Mouse (Mus musculus): ENCODE data around the gene Blcap. TPM values are rescaled to one million over a fixed set of nuclear protein-coding genes. Genes with fewer than 3 reads are reported as not detected.

The Blcap gene
- polyA plus RNA-seq, 1 experiment from 2014 or later = 69.3 TPM

DNA sequence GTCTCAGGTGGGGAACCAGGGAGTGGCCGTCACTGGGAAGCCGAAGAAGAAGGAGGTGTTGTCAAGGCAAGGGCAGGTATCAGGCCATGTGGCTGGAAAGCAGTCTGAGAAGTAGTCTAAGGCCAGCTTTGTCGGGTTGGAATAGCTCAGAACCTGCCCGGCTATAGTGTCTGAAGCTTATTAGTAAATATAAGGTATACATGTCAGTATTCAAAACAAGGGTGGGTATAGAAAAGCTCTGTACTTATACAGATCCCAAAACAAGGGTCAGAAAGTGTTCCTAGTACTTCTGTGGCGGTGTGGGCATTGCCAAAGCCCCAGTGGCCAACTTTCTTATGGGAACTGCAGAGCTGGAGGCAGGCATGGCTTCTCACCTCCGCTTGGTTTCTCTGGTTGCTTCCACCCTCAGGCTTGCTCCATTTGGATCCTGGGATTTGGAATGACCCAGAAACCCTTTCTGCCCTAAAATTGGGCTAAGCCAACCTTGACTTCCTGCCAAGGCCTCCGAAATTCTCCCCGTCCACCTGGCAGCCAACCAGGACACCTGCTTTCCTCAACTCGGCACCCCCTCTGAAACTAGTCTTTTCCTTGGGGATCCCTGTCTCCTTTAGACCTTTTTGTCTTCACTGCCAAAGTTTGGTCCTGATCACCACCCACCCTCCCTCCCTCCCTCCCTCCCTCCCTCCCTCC lies 1.1 kb downstream of the Blcap start:
- Histone ChIP-seq H3K4me1 (replicated peaks) (peaks cover 19% of the 10 kb centered on the region), H3K27me3 (no peaks in the 10 kb centered on the region), H3K9me3 (no peaks in the 10 kb centered on the region), H3K4me2 (no peak overlapping the region), H3K4me3 (replicated peaks) (no peak overlapping the region), H3K27ac (no peak overlapping the region), H3K9ac (replicated peaks) (no peak overlapping the region), H3K36me3 (no peaks in the 10 kb centered on the region)
- 72% methylated on average over 9 of the region's 9 CpGs for WGBS
- ATAC-seq (ENCODE audit: insufficient number of reproducible peaks, insufficient read depth, low FRiP score, low TSS enrichment, low read depth) = no peak

DNA sequence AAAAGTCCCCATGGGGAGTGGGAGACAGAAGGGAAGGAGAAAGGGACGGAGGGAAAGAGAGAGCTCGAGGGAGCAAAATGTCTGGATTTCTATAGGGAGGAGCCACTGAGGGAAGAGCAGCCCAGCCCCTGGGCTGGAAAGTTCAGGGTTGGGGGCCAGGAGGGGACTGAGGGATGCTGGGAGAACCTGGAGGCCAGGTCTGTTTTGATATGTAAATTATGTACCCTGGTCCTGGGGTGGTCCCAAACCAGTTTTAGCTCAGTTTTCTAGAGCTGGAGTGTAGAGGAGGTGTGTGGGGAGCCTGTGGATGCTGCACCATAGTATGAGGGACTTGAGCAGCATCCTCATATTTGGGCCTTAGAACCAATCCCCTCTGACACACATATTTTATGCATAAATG lies 2.2 kb downstream of the Blcap start:
- Histone ChIP-seq H3K4me1 (replicated peaks) (peaks cover 30% of the 10 kb centered on the region), H3K9ac (replicated peaks) (no peak overlapping the region), H3K4me2 (no peak overlapping the region), H3K9me3 (no peaks in the 10 kb centered on the region), H3K27ac (no peak overlapping the region), H3K4me3 (replicated peaks) (no peak overlapping the region), H3K36me3 (peaks cover 5% of the 10 kb centered on the region; the same call in 1 of the 2 replicates), H3K27me3 (no peaks in the 10 kb centered on the region)
- ATAC-seq (ENCODE audit: insufficient number of reproducible peaks, insufficient read depth, low FRiP score, low TSS enrichment, low read depth) = no peak
- 34% methylated on average over 2 of the region's 2 CpGs for WGBS

DNA sequence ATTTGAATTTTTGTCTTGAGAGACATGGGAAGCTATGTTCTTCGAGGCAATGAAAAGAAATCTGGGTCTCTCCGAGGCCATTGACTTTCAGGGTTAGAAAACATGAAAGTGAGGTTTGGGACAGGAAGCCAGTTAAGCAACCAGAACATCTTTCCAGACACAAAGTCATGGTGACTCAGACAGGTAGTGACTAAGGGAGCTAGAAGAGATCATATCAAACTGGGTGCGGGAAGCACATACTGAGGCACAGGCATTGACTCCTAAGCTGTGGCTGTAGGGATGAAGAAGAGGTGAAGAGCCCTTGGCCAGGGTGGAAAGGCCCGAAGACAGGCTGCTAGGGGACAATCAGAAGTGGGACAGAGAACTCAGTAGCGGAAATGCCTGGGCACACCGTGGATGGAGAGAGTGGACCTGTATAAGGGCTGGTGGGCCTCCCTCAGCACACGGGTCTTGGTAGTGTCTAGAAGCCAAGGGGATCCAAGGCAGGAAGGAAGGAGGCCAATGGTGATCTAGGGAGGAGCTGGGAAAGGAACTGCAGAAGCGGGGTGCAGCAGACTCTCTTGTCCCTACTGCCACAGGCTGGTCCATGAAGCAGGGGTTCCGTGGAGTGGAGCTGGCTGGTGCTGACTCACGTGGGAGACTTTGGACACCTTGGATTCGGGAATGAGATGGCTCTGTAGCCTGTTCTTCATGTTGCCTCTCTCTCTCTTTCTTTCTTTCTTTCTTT lies 3.7 kb downstream of the Blcap start:
- peak overlapping the region; percentile 90; the same call in 1 of the 2 replicates for H3K27ac ChIP-seq
- H3K9me3 ChIP-seq = peaks cover 12% of the 10 kb centered on the region
- peak overlapping the region; percentile 70 for H3K4me2 ChIP-seq
- peak overlapping the region; percentile 98 for H3K4me3 ChIP-seq (replicated peaks)
- peaks cover 20% of the 10 kb centered on the region for H3K36me3 ChIP-seq
- no peaks in the 10 kb centered on the region for H3K27me3 ChIP-seq
- no peak for ATAC-seq (ENCODE audit: insufficient number of reproducible peaks, insufficient read depth, low FRiP score, low TSS enrichment, low read depth)
- WGBS = 84% methylated on average over 11 of the region's 11 CpGs
- peaks cover 39% of the 10 kb centered on the region for H3K4me1 ChIP-seq (replicated peaks)
- peak overlapping the region; percentile 95 for H3K9ac ChIP-seq (replicated peaks)

DNA sequence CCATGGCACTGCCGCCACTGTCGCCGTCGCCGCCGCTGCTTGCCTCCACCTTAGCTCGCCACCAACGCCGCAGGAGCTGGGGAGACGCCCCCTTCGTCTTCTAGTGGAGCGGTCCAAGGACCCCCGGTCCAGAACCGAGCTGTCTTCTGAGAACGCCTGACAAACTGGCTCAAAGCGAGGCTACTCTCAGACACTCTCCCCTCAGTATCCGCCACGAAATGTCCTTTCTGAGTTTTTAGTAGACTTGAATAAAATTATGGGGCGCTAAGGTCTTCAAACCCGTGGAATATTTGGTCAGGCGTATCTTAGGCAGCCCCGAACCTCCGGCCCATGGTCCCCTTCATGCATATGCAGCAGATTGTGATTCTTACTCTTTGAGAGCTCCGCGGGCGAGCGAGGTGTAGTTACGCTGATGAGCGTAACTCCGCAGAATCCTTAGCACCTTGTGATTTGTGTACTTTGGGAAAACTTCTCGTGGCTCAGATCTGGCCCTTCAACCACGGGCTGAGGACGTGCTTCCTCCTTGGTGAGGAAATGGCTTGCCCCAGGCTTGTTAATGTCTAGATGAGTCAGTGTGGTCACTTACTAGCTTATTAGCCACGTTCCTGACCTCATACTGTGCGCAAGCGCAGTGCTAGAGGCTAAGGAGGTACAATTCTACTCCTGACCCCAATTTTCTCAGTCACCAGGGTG lies 4.7 kb downstream of the Blcap start:
- H3K4me1 ChIP-seq (replicated peaks) = peaks cover 49% of the 10 kb centered on the region

DNA sequence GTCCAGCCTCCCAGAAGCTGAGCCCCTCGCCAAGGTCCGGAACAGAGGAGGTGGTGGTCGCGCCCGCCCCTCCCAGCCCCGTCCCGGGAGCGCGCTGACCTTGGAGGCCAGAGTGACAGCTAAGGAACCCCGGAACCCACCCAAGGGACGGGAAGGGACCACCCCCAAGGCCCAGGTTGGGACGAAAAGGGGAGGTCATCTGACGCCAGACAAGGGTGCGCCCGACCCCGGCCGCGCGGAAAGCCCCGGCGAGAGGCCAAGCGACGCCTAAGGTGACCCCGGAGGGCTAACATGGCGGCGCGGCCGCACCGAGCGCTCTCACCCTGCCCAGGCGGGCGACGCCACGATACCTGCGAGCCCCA lies 5.2 kb downstream of the Blcap start:
- H3K4me3 ChIP-seq (replicated peaks) = peak overlapping the region; percentile 98
- H3K36me3 ChIP-seq = peaks cover 35% of the 10 kb centered on the region
- peak; percentile 1; the same call in 1 of the 2 replicates for ATAC-seq (ENCODE audit: insufficient number of reproducible peaks, insufficient read depth, low FRiP score, low TSS enrichment, low read depth)
- peak overlapping the region; percentile 70 for H3K4me2 ChIP-seq
- H3K4me1 ChIP-seq (replicated peaks) = peaks cover 50% of the 10 kb centered on the region
- H3K27me3 ChIP-seq = no peaks in the 10 kb centered on the region
- H3K9me3 ChIP-seq = peaks cover 28% of the 10 kb centered on the region
- WGBS = under 1% methylated on average over 33 of the region's 35 CpGs
- H3K9ac ChIP-seq (replicated peaks) = peak overlapping the region; percentile 95
- peak overlapping the region; percentile 90 for H3K27ac ChIP-seq

More for the DNA sequence above, 4.7 kb downstream of the Blcap start:
- Histone ChIP-seq H3K4me2 (peak overlapping the region; percentile 70), H3K4me3 (replicated peaks) (peak overlapping the region; percentile 98), H3K27me3 (no peaks in the 10 kb centered on the region), H3K36me3 (peaks cover 29% of the 10 kb centered on the region), H3K9me3 (peaks cover 22% of the 10 kb centered on the region), H3K9ac (replicated peaks) (peak overlapping the region; percentile 95), H3K27ac (peak overlapping the region; percentile 90)
- ATAC-seq (ENCODE audit: insufficient number of reproducible peaks, insufficient read depth, low FRiP score, low TSS enrichment, low read depth) = peak; percentile 69
- whole genome bisulfite sequencing = under 1% methylated on average over 36 of the region's 36 CpGs

DNA sequence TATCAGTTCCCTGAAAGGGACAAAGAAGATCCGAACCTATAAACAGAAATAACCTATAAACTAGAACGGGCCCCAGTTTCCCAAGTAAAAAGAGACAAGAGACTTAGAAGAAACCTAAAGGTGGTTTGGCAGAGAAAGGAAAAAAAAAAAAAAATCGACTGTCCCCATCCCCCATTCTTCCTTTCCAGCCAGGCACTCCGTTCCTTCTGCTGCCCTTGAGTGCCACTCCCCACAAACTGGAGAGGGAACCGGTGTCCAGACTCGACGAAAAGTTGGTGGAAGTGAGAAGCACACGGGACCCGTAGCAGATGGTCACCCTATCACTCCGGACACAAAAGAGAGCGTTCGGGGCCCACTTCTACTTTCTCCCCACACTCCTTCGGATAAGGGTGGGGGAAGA lies 5.6 kb downstream of the Blcap start:
- Histone ChIP-seq H3K36me3 (peaks cover 35% of the 10 kb centered on the region), H3K4me1 (replicated peaks) (peaks cover 50% of the 10 kb centered on the region), H3K4me2 (peak overlapping the region; percentile 70), H3K9me3 (peaks cover 29% of the 10 kb centered on the region), H3K4me3 (replicated peaks) (peak overlapping the region; percentile 98), H3K9ac (replicated peaks) (peak overlapping the region; percentile 95), H3K27ac (peak overlapping the region; percentile 90), H3K27me3 (no peaks in the 10 kb centered on the region)
- no peak for ATAC-seq (ENCODE audit: insufficient number of reproducible peaks, insufficient read depth, low FRiP score, low TSS enrichment, low read depth)
- WGBS = 5% methylated on average over 13 of the region's 13 CpGs

DNA sequence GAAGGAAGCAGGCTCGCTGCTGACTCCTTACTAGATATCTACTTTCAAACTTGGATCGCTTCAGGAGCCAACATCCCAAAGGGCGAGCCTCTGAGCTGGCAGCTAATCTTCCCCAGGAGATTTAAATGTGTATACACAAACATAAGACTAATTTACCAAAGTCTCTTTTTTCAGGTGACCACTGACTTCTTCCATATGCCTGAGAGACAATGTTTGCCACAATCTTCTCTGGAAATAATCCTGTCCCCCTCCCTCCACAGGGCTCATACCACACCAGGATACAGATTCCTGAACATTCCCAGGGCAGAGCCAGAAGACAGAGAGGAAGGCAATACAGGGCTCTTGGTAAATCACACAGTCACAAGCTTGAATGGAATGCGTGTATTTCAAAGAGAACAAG lies 6.4 kb downstream of the Blcap start:
- H3K4me2 ChIP-seq = peak overlapping the region; percentile 70
- ATAC-seq (ENCODE audit: insufficient number of reproducible peaks, insufficient read depth, low FRiP score, low TSS enrichment, low read depth) = no peak
- no peak overlapping the region; the same call in 1 of the 2 replicates for H3K27ac ChIP-seq
- peaks cover 50% of the 10 kb centered on the region for H3K4me1 ChIP-seq (replicated peaks)
- peaks cover 42% of the 10 kb centered on the region for H3K36me3 ChIP-seq
- H3K4me3 ChIP-seq (replicated peaks) = peak overlapping the region; percentile 98
- no peak overlapping the region; the same call in 1 of the 2 replicates for H3K9ac ChIP-seq (replicated peaks)
- 80% methylated on average over 4 of the region's 4 CpGs for WGBS
- peaks cover 36% of the 10 kb centered on the region for H3K9me3 ChIP-seq
- H3K27me3 ChIP-seq = no peaks in the 10 kb centered on the region

DNA sequence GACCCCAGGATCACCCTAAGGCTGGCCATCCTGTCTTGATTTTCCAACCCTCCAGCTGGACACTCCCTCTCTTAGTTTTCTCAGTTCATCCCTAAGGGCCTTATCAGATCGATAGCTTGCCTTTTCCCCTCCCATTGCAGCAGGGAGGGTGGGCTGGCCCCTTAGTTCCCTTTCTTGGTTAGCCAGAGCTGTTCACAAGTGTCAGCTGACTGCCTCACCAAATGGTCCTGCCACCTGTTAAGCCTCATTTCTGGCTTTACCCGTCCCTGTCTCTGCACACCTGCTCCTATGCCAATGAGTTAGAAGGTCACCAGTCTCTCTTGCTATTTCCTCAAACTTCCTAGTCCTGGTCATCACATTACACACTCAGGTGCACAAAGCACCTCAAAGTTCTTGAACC lies 8.0 kb downstream of the Blcap start:
- no peak for ATAC-seq (ENCODE audit: insufficient number of reproducible peaks, insufficient read depth, low FRiP score, low TSS enrichment, low read depth)
- H3K9ac ChIP-seq (replicated peaks) = no peak overlapping the region
- H3K9me3 ChIP-seq = peaks cover 53% of the 10 kb centered on the region
- H3K27me3 ChIP-seq = no peaks in the 10 kb centered on the region
- H3K4me2 ChIP-seq = no peak overlapping the region
- 43% methylated on average over 2 of the region's 2 CpGs for WGBS
- H3K27ac ChIP-seq = no peak overlapping the region; the same call in 1 of the 2 replicates
- H3K36me3 ChIP-seq = peaks cover 56% of the 10 kb centered on the region
- no peak overlapping the region for H3K4me3 ChIP-seq (replicated peaks)
- peaks cover 54% of the 10 kb centered on the region for H3K4me1 ChIP-seq (replicated peaks)

DNA sequence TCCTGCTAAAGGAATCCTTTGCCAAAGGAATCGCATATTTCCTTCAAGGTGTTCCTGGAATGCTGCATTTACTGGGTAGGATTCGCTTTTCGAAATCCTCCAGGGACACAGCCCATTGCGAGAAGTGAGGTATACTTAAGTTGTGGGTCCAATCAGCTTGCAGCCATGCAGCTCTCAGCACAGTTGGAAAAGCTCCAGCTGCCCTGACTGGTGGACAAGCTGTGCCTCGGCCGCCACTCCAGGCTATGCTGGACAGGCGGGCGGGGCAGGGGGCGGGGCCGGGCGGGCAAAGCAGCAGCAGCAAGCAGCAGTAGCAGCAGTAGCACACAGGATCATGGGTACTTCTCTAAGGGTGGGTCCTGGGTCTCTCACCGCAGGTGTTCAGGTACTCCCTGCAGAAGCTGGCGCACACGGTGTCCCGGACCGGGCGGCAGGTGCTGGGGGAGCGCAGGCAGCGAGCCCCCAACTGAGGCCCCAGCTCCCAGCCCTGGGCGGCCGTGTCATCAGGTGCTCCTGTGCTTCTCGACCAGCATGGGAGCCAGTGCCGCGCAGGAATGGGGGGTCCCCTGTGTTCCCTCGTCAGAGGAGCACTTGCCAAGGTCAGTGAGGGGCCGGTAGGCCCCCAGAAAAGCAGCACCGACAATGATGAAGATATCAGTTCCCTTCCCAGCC lies 9.8 kb downstream of the Blcap start:
- Histone ChIP-seq H3K9me3 (peaks cover 65% of the 10 kb centered on the region), H3K27ac (peak overlapping the region; percentile 66), H3K9ac (replicated peaks) (peak overlapping the region; percentile 59), H3K4me1 (replicated peaks) (peaks cover 64% of the 10 kb centered on the region), H3K4me2 (peak overlapping the region; percentile 75), H3K36me3 (peaks cover 74% of the 10 kb centered on the region), H3K27me3 (no peaks in the 10 kb centered on the region), H3K4me3 (replicated peaks) (peak overlapping the region; percentile 57)
- 56% methylated on average over 27 of the region's 27 CpGs for WGBS
- peak; percentile 35 for ATAC-seq (ENCODE audit: insufficient number of reproducible peaks, insufficient read depth, low FRiP score, low TSS enrichment, low read depth)

DNA sequence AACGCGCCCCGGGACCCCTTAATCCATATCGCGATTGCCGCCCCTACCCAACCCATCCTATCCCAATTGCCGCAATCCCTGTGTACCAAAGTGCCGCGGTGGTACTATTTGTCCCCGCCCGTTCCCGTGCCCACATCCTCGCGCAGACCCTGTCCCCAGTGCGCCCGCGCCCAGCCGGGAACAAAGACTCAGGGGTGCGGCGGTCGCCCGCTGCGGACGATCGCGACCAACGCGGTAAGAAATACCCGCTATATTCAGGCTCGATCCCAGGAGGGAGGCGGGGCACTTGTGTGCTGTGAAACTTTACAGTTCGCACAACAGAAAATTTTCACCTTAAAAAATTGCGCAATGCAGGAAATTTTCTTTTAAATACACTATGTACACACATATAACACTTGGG lies 10.8 kb downstream of the Blcap start:
- Histone ChIP-seq H3K27ac (peak overlapping the region; percentile 89), H3K9me3 (peaks cover 65% of the 10 kb centered on the region), H3K9ac (replicated peaks) (peak overlapping the region; percentile 83), H3K4me2 (peak overlapping the region; percentile 75), H3K4me1 (replicated peaks) (peaks cover 73% of the 10 kb centered on the region), H3K27me3 (no peaks in the 10 kb centered on the region), H3K4me3 (replicated peaks) (peak overlapping the region; percentile 57), H3K36me3 (peaks cover 76% of the 10 kb centered on the region)
- no peak for ATAC-seq (ENCODE audit: insufficient number of reproducible peaks, insufficient read depth, low FRiP score, low TSS enrichment, low read depth)
- WGBS = 48% methylated on average over 33 of the region's 33 CpGs

Data from limb, embryonic 12.5 days (tissue).